Comparison of ENCODE assay signal across 8 mouse cellular contexts in genomic region chr10:83004389-83004788, GRCm38 (mm10). TPM values are rescaled to one million over a fixed set of nuclear protein-coding genes. Genes with fewer than 3 reads are reported as not detected.
DNase-seq lines count a peak whose midpoint lies in the region; ATAC-seq and TF ChIP-seq lines count a peak whose summit lies in the region.
"Had no signal": no experiment of that assay in that cellular context is flagged by ENCODE, and none has a peak within 500 bp of the region (broad histone marks: within the 10 kb centered on the region; RNA-seq: fewer than 3 reads in every experiment).

No protein-coding gene starts in this region.

- peak overlapping the region; percentile 21; the same call in 1 of the 2 replicates for H3K4me2 ChIP-seq in heart, embryonic 15.5 days
- no peak overlapping the region for H3K4me2 ChIP-seq in forebrain, postnatal 0 days (ENCODE audit: low read depth)
- H3K4me2 ChIP-seq: neural tube, embryonic 13.5 days had no signal

- H3K27me3 ChIP-seq in heart, embryonic 15.5 days: no peaks in the 10 kb centered on the region
- H3K27me3 ChIP-seq in megakaryocyte, embryonic 14.5 days (replicated peaks): no peaks in the 10 kb centered on the region
- H3K27me3 ChIP-seq in forebrain, postnatal 0 days (ENCODE audit: insufficient read depth, low read length): no peaks in the 10 kb centered on the region
- H3K27me3 ChIP-seq: neural tube, embryonic 13.5 days had no signal

- H3K27ac ChIP-seq in heart, embryonic 15.5 days: 0 out of 2 replicates have a peak overlapping the region, but pooled peaks have one; percentile 32
- H3K27ac ChIP-seq in forebrain, postnatal 0 days (ENCODE audit: low read depth, low read length): no peak overlapping the region
- H3K27ac ChIP-seq: neural tube, embryonic 13.5 days had no signal

- no peak overlapping the region for H3K4me3 ChIP-seq in heart, embryonic 15.5 days
- H3K4me3 ChIP-seq in megakaryocyte, embryonic 14.5 days (replicated peaks): peak overlapping the region; percentile 88
- H3K4me3 ChIP-seq in forebrain, postnatal 0 days (ENCODE audit: low read depth, low read length): no peak overlapping the region
- H3K4me3 ChIP-seq: neural tube, embryonic 13.5 days had no signal

- peaks cover 57% of the 10 kb centered on the region for H3K4me1 ChIP-seq in heart, embryonic 15.5 days (replicated peaks)
- peaks cover 99% of the 10 kb centered on the region for H3K4me1 ChIP-seq in megakaryocyte, embryonic 14.5 days
- no peaks in the 10 kb centered on the region for H3K4me1 ChIP-seq in forebrain, postnatal 0 days (ENCODE audit: insufficient read depth)

- peak; percentile 71 for DNase-seq in MEL-GATA-1-ER (ENCODE audit: extremely low read depth, low read depth)
- DNase-seq in adrenal gland, postnatal 25 days: peak; percentile 49
- DNase-seq in left cerebral cortex, adult 18-20 months (ENCODE audit: low spot score in 2 of 2): peak; percentile 67 to 84
- no peak for DNase-seq in forebrain, postnatal 0 days
- no peak for DNase-seq in cerebellum, adult 11 months

- no peaks in the 10 kb centered on the region; the same call in 1 of the 2 replicates for H3K9me3 ChIP-seq in heart, embryonic 15.5 days (replicated peaks)
- H3K9me3 ChIP-seq in megakaryocyte, embryonic 14.5 days: peaks cover 19% of the 10 kb centered on the region
- H3K9me3 ChIP-seq in forebrain, postnatal 0 days (ENCODE audit: low read length): no peaks in the 10 kb centered on the region
- H3K9me3 ChIP-seq: neural tube, embryonic 13.5 days had no signal

- H3K36me3 ChIP-seq in heart, embryonic 15.5 days: no peaks in the 10 kb centered on the region
- H3K36me3 ChIP-seq in megakaryocyte, embryonic 14.5 days (replicated peaks; ENCODE audit: low read length): peaks cover 63% of the 10 kb centered on the region
- no peaks in the 10 kb centered on the region for H3K36me3 ChIP-seq in forebrain, postnatal 0 days (ENCODE audit: insufficient read depth)

- peak; percentile 30; the same call in 1 of the 2 replicates for ATAC-seq in heart, embryonic 15.5 days (replicated peaks; ENCODE audit: insufficient number of reproducible peaks, insufficient read depth, low FRiP score, low read depth)
- no peak for ATAC-seq in forebrain, postnatal 0 days

- WGBS in heart, embryonic 15.5 days: 13% methylated on average over 9 of the region's 9 CpGs
- 82% methylated on average over 9 of the region's 9 CpGs for WGBS in forebrain, postnatal 0 days

- TF ChIP-seq CTCF in forebrain, postnatal 0 days (IDR thresholded peaks at IDR 0.05; ENCODE audit: low read depth): no peak

- no peak overlapping the region for H3K9ac ChIP-seq in heart, embryonic 15.5 days
- no peak overlapping the region for H3K9ac ChIP-seq in forebrain, postnatal 0 days
- H3K9ac ChIP-seq: neural tube, embryonic 13.5 days had no signal

RNA-seq across cellular contexts. Expression of gene Chst11, which starts 19.1 kb away (rescaled TPM):
- total RNA-seq in adrenal gland, postnatal 25 days (2021): 34.0 and 44.0 TPM in 2 replicates
- 2.0 and 2.1 TPM in 2 replicates for polyA plus RNA-seq in heart, embryonic 15.5 days (2015; fragmentation: Nextera tagmentation; extraction: Ambion mirVana)
- 10 to 100 TPM; 30.1 to 33.7 TPM for total RNA-seq in left cerebral cortex, adult 18-20 months (2021)
- polyA plus RNA-seq in megakaryocyte, embryonic 14.5 days (2012; ENCODE audit: insufficient read depth, low replicate concordance): 10.4 and 12.4 TPM in 2 replicates
- 15.7 and 20.8 TPM in 2 replicates for total RNA-seq in forebrain, postnatal 0 days (2014; rRNA removed)
- polyA plus RNA-seq in forebrain, postnatal 0 days (2015; fragmentation: Nextera tagmentation; extraction: Ambion mirVana): 2.2 and 2.9 TPM in 2 replicates

Comparison
In these comparisons a context has a peak if more than half of its experiments do, and no peak if none do; other contexts are left out.
1. DNase-seq: peak in MEL-GATA-1-ER (single experiment), adrenal gland, postnatal 25 days (single experiment) and left cerebral cortex, adult 18-20 months (2 of 2); none in forebrain, postnatal 0 days (single experiment) and cerebellum, adult 11 months (single experiment).